Mouse (Mus musculus): ENCODE measurements around the gene Rtn4rl1.

DNA sequence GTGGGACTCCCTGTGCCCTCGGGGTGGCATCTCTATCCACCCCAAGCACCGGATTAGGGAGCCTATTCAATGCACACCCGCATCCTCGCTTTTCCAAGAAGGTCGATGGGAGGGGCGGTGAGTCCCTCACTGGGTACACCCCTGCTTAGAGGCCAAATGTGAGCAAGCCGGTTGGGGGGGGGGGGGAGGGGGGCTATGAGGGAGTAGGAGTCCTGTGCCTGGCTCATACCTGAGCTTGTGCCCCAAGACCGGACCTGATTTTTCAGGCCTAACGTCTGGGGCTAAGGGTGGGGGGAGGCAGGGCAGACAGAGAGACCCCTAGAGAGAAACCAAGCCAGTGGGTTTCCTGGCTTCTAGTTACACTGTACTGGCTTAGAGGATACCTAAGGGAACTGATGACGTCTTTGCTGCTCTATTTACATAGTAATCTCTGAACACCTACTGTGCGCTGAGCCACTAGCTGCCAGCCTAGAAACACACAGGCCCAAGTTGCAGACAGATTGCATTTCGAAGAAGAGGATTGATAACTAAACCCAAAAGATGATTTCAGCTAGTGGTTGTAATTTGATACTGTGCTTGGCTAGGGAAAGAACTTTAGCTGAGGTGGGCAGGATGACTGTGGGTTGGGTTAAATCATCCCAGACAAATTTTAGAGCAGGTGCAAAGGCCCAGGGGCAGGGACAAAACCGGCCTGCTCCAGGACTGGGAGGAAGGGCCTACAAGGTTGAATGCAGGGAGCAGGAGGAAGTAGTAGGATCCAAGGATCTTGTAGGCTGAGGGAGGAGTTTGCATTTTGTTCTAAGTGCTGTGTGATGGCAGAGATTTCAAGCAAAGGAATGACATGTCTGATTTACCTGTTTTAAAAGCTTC, 20.7 kb downstream of the Rtn4rl1 start:
- TF ChIP-seq POLR2A (IDR thresholded peaks at IDR 0.05; ENCODE audit: borderline replicate concordance, insufficient read depth, low read length) (no peak), CTCF (IDR thresholded peaks at IDR 0.05; ENCODE audit: borderline replicate concordance, insufficient read depth, low read depth, low read length) (no peak)

Data from cerebellum, adult 2 months (tissue).